Mouse (Mus musculus): ENCODE results near the gene Gm28729.
"Not testable (repeated sequence)": the region's sequence is repeated elsewhere in the genome, so short reads cannot be mapped to it uniquely, and the experiment has no call there.

Gm28729 gene

DNA sequence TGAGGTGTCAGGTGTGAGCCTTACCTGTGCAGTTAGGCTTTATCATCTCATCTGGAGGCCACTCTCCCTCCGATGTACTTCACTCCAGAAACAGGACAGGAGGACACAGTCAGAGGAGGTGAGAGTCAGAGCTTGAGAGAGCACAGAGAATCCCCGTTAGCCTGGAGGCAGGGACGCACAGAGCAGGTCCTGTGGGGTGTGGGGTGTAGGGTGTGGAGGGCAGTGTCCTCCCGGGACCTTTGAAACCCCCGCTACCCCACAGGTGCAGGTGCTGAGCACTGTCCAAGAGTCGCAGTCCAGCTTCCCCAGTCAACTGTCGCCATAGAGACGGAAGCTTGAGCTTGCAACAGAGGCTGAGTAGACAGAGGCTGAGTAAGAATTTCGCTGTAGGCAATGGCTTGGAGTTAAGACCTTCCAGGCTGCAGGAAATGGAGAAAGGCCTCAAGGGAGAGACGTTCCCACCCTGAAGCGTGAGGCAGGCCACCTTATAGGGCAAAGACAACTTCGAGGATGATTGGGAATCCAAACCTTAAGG, at the start of gene Gm28729:
TSS of gene Gm28729 (minus strand) at position 293 of the 535 bp plus-strand sequence.
- no peak for DNase-seq

- no peak for DNase-seq
Observed at GRCm38 (mm10) chr9:96573252-96573651, 48.2 kb upstream of the Gm28729 start.

DNA sequence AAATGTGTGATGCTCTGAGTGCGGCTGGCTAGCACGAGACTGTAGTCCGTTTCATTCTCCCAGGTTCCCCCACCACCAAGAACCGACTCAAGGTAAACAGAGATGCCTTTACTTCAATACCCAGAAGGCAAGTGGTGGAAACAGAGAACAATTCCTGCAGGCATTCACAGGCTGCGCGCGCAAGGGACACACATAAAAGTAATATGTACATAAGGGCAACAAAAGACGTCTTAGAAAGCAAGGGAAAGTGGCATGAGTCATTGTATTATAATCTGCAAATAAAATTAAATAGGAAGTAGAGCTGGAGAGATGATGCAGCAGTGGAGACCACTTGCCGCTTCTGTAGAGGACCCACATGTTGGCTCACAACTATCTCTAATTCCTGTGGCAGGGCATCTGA, 47.7 kb upstream of the Gm28729 start:
- DNase-seq: no peak

DNA sequence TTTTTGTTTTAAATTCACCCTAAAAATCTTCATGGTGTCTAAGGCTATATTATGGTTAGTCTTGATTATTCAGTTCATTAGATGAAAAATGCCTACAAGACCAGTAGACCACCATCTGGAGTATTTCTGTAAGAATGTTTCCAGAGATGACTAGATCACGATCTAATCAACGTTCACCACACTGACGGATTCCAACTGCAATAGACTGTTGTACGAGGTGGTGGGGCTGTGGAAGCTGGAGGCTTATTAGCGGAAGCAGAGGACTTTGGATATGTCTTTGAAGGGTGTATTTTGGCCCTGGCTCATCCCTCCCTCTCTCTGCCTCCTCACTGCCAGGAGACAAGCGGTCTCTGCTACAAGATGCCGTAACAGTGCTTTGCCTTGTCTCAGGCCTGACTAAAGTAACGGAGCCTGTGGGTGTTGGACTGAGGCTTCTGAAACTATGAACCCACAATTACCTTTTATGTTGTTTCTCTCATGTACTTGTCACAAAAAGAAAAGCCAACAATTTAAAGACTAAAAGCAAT, 41.5 kb upstream of the Gm28729 start:
- DNase-seq: no peak

DNA sequence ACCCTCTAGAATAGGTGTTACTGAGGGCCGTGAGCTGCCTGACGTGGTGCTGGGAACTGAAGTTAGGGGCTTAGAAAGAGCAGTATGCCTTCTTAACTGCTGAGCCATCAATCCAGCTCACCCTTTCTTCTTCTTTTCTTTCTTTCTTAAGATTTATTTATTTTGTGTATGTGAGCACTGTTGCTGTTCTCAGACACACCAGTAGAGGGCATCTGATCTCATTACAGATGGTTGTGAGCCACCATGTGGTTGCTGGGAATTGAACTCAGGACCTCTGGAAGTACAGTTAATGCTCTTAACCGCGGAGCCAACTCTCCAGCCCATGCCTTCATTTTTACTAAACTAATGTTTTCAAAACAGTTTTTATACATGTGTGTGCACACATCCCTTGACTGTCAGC, 38.4 kb upstream of the Gm28729 start:
- no peak for DNase-seq

DNA sequence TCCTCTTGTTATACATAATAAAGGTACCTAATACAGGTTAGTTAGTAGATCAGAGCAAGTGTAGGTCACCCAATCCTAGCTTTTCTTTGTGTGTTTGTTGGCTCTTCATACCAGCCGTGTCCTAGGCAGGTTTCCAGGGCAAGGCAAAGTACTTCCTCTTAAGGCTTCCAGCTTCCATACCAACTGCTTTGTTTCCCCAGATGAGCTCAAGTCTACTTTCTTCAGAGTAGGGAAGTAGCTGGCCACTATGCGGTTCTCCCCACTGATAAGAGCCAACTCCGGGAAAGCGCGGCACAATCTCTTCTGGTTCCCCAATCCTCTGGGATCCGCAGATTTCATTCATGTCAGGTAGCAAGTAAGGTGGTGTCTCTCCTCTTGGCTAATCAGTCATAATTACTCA, 34.1 kb upstream of the Gm28729 start:
- no peak for DNase-seq

- no peak for DNase-seq
Observed at GRCm38 (mm10) chr9:96558594-96558993, 33.5 kb upstream of the Gm28729 start.

- no peak for DNase-seq
Observed at GRCm38 (mm10) chr9:96554095-96554494, 29.0 kb upstream of the Gm28729 start.

GRCm38 (mm10) chr9:96545410-96545809, 20.3 kb upstream of the Gm28729 start:
- no peak for DNase-seq

- DNase-seq: peak; percentile 59
Observed at GRCm38 (mm10) chr9:96543643-96544640, 18.9 kb upstream of the Gm28729 start.

DNA sequence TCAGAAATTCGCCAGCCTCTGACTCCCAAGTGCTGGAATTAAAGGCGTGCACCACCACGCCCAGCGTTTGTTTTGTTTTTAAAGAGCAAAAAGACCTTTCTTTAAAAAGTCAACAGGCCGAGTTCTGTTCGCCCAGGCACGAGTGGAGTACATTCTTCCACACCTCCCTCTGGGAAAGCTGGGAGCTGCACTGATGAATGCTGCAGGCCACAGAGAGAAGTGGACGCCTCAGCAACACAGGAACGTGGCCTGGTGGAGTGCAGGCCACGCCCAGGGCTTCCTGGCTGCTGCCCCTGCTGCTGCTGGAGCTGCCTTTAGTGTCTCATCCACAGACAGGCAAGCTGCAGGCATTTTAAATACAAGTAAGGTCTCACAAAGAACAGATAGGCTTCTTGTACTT, 13.9 kb upstream of the Gm28729 start:
- no peak for DNase-seq

DNA sequence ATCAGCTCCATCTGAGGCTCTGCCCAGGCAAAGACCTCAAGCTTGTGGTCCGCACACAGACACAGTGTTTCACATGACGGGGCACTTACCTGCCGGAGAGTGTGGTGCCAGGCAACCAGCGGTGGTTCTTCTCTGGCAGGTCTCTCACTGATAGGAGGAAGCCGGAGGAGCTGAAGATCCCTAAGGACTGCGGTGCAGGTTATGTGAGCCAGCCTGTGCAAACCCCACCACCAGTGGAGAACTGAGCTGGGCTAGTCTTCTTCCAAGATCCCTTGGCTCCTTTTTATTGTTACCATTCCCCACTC, 12.5 kb upstream of the Gm28729 start:
- DNase-seq: no peak

GRCm38 (mm10) chr9:96536895-96537614, 12.0 kb upstream of the Gm28729 start:
- DNase-seq: peak; percentile 59

DNA sequence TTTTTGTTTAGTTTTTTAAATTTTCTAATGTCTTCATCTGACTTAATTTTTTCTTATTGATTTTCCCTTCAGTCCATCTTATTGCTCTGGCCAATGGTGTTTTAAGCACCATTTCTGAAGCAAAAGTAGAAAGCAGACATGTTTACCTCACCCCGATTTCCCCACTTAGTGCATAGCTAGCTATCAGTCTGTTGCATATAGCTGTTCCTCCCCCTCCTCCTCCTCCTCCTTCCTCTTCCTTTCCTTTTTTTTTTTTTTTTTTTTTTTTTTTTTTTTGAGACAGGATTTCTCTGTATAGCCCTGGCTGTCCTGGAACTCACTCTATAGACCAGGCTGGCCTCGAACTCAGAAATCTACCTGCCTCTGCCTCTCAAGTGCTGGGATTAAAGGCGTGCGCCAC, 11.0 kb upstream of the Gm28729 start:
- not testable (repeated sequence) for DNase-seq

DNA sequence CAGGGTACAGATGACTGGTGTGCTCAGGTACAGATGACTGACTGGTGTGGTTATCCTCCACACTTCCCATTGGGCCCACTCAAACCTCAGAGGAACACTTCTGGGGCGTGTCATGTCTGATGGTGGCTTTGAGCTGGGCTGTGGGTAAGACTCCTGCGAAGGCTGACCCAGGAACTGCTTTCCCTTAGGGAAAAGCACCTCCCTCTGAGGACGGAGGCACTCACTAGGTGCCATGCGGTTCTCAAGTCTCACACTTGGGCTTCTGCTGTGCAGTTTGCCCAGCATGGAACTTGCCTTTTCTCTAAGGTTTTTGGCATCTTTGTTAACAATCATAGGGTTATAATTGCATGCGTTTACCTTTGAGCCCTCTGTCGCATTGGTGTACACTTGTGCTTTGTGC, 10.4 kb upstream of the Gm28729 start:
- no peak for DNase-seq

- DNase-seq: no peak
Observed at GRCm38 (mm10) chr9:96534256-96534655, 9.2 kb upstream of the Gm28729 start.

GRCm38 (mm10) chr9:96533476-96533875, 8.4 kb upstream of the Gm28729 start:
- DNase-seq: no peak

DNA sequence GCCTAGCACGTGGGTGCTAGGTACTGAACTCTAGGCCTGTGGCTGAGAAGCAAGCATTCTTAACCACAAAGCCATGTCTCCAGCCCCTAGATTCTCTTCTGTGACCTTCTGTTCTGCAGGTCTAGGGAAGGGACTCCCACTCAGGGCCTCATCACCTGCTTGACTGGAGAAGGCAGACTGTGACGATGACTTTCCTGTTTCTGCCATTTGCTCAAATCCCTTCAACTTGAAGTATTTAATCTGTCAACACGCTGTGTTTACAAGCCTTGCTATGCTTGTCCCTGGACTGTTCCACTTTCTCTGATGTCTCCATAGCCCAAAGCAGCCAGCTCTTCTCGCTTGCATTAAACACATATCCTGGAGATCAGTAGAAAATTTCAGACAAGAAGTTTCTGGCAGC, 7.5 kb upstream of the Gm28729 start:
- DNase-seq: no peak

DNA sequence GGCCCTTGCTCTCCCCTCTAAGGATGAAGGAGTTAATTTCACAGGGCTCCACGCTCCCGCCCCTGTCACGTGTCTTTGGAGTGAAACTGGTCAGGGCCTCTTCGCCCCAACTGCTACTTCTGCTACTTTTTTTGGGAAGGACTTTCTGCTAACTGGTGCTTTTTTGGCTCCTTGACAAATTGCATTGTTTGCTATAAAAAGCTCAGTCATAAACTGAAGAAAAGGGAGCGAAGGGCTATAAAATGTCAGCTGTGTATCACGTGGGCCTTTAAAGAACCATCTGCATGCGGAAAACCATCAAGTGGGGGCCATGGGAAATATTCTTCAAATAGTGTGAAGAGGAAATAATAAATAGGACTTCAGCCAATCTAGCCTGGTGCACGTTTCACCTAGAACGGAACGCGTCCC, 5.6 kb upstream of the Gm28729 start:
- DNase-seq: no peak

GRCm38 (mm10) chr9:96529961-96530673, 5.1 kb upstream of the Gm28729 start:
- DNase-seq: no peak

- DNase-seq: no peak
Observed at GRCm38 (mm10) chr9:96526011-96526410, 947 bp upstream of the Gm28729 start.

DNA sequence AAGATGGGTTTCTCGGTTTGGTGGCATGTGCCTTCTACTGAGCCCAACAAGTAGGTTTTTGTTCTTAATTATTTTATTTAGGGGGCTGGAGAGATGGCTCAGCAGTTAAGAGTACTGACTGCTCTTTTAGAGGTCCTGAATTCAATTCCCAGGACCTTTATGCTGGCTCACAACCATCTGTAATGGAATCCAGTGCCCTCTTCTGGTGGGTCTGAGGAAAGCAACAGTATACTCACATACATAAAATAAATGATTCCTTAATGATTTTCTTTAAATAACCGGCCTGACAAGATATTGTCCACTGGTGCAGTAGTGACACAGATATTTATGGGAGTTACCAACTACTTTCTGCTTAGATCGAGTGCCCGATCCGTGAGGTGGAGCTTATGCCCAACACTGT, 1.9 kb downstream of the Gm28729 start:
- DNase-seq: no peak

DNA sequence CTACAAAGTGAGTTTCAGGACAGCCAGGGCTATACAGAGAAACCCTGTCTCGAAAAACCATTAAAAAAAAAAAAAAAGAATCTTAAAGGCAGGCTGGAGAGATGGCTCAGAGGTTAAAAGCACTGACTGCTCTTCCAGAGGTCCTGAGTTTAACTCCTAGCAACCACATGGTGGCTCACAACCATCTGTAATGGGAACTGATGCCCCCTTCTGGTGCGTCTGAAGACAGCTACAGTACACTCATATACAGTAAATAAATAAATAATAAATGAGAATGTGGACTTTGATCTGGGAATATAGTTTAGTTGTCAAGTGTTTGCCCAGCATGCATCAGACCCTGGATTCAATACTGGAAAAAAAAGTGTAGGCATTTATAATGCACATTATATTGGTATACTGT, 3.5 kb downstream of the Gm28729 start:
- DNase-seq: not testable (repeated sequence)
